Mouse (Mus musculus) CH12.LX (cell line): ENCODE data around the gene Nup50. TPM values are rescaled to one million over a fixed set of nuclear protein-coding genes. Genes with fewer than 3 reads are reported as not detected.
A peak's percentile ranks its signal among the peaks of the same experiment; 100 is the strongest.

Source experiments
- DNase-seq: peaks from one replicate; pipeline ENCODE4 v3.0.0-alpha.2; 2013; ENCODE audit errors: extremely low read depth
- H3K27ac ChIP-seq: 2 replicates; pipeline ENCODE4 v1.5.1; 2012; ENCODE audit warnings: low read depth, mild to moderate bottlenecking, control low read depth, moderate library complexity; ENCODE audit not compliant: insufficient read depth
- H3K27me3 ChIP-seq: replicated peaks from 2 replicates; pipeline ENCODE3; 2012; ENCODE audit warnings: inconsistent platforms
- H3K36me3 ChIP-seq, 2 experiments: replicated peaks in 1 of 2; 2 replicates each; pipeline versions ENCODE3 to v1.6.1; 2012; ENCODE audit warnings: inconsistent platforms in 1 of 2, low read length in 1 of 2, mild to moderate bottlenecking in 1 of 2, mixed read lengths in 1 of 2, moderate library complexity in 1 of 2; ENCODE audit not compliant: control insufficient read depth in 1 of 2, insufficient read depth in 1 of 2
- H3K4me1 ChIP-seq, 2 experiments: 2 replicates each; pipeline ENCODE4 v1.6.1; 2012; ENCODE audit warnings: inconsistent platforms in 1 of 2, moderate library complexity in 1 of 2; ENCODE audit not compliant: insufficient read depth in 2 of 2, control insufficient read depth in 1 of 2
- H3K4me2 ChIP-seq: 2 replicates; pipeline ENCODE4 v1.6.1; 2012; ENCODE audit warnings: low read depth, mild to moderate bottlenecking, control low read depth; ENCODE audit not compliant: poor library complexity, insufficient read depth, severe bottlenecking
- H3K4me3 ChIP-seq, 3 experiments: fragments of 150-350 bp in 1 of 3; sonication (generic) in 1 of 3; replicated peaks in 1 of 3; 2 replicates each; pipeline versions ENCODE3 to v1.5.1; 2011 to 2012; ENCODE audit warnings: low read depth in 2 of 3, low read length in 2 of 3, mild to moderate bottlenecking in 2 of 3, moderate library complexity in 2 of 3, control low read depth in 1 of 3, improper control_type of control experiment in 1 of 3, inconsistent platforms in 1 of 3, mixed read lengths in 1 of 3; ENCODE audit not compliant: poor library complexity in 1 of 3
- H3K79me2 ChIP-seq: replicated peaks from 2 replicates; pipeline ENCODE4 v1.6.1; 2012; ENCODE audit warnings: mild to moderate bottlenecking, moderate library complexity; ENCODE audit not compliant: control insufficient read depth, poor library complexity, insufficient read depth, severe bottlenecking; ENCODE audit errors: extremely low read depth
- H3K9ac ChIP-seq: 2 replicates; pipeline ENCODE4 v1.6.1; 2012; ENCODE audit warnings: low read depth, mild to moderate bottlenecking, control low read depth, moderate library complexity; ENCODE audit not compliant: insufficient read depth
- H3K9me3 ChIP-seq: replicated peaks from 2 replicates; pipeline ENCODE3; 2012; ENCODE audit warnings: low read length, inconsistent platforms, mixed read lengths
- BHLHE40 ChIP-seq: IDR thresholded peaks from 2 replicates; pipeline ENCODE4 v1.6.1; 2011; ENCODE audit warnings: mild to moderate bottlenecking, low read depth, low read length, improper control_type of control experiment
- CHD1 ChIP-seq: IDR thresholded peaks from 2 replicates; pipeline ENCODE4 v1.6.1; 2012; ENCODE audit warnings: low read depth, low read length, improper control_type of control experiment, inconsistent platforms
- CHD2 ChIP-seq: IDR thresholded peaks from 2 replicates; pipeline ENCODE4 v1.6.1; 2011; ENCODE audit warnings: low read length, improper control_type of control experiment
- E2F4 ChIP-seq: IDR thresholded peaks from 2 replicates; pipeline ENCODE4 v1.6.1; 2011; ENCODE audit warnings: low read depth, low read length, improper control_type of control experiment; ENCODE audit not compliant: insufficient replicate concordance
- ELF1 ChIP-seq: IDR thresholded peaks from 2 replicates; pipeline ENCODE4 v1.6.1; 2014; ENCODE audit warnings: low read depth, mild to moderate bottlenecking, inconsistent platforms, low read length, improper control_type of control experiment
- EP300 ChIP-seq: IDR thresholded peaks from 2 replicates; pipeline ENCODE4 v1.6.1; 2011; ENCODE audit warnings: low read length, improper control_type of control experiment
- ETS1 ChIP-seq: conservative IDR thresholded peaks from 2 replicates; pipeline ENCODE4 v1.6.1; 2012; ENCODE audit warnings: low read depth, mild to moderate bottlenecking, inconsistent platforms, low read length, improper control_type of control experiment, moderate library complexity
- GABPA ChIP-seq: IDR thresholded peaks from 2 replicates; pipeline ENCODE4 v1.6.1; 2012; ENCODE audit warnings: low read depth, low read length, improper control_type of control experiment, inconsistent platforms; ENCODE audit not compliant: insufficient replicate concordance
- HCFC1 ChIP-seq: IDR thresholded peaks from 2 replicates; pipeline ENCODE4 v1.6.1; 2012; ENCODE audit warnings: low read depth, mild to moderate bottlenecking, inconsistent platforms, low read length, improper control_type of control experiment
- JUN ChIP-seq: IDR thresholded peaks from 2 replicates; pipeline ENCODE4 v1.6.1; 2011; ENCODE audit warnings: low read depth, mild to moderate bottlenecking, low read length, improper control_type of control experiment, moderate library complexity; ENCODE audit not compliant: insufficient read depth
- JUND ChIP-seq: conservative IDR thresholded peaks from 2 replicates; pipeline ENCODE4 v1.6.1; 2011; ENCODE audit warnings: low read depth, low read length, improper control_type of control experiment
- KAT2A ChIP-seq: IDR thresholded peaks from 2 replicates; pipeline ENCODE4 v1.6.1; 2012; ENCODE audit warnings: low read length, improper control_type of control experiment, inconsistent platforms; ENCODE audit not compliant: insufficient replicate concordance
- MAFK ChIP-seq: IDR thresholded peaks from 2 replicates; pipeline ENCODE4 v1.6.1; 2011; ENCODE audit warnings: low read length, improper control_type of control experiment; ENCODE audit not compliant: insufficient replicate concordance
- MAX ChIP-seq: IDR thresholded peaks from 2 replicates; pipeline ENCODE4 v1.6.1; 2011; ENCODE audit warnings: low read length, improper control_type of control experiment
- MAZ ChIP-seq: IDR thresholded peaks from 2 replicates; pipeline ENCODE4 v1.6.1; 2012; ENCODE audit warnings: low read depth, mild to moderate bottlenecking, inconsistent platforms, low read length, improper control_type of control experiment, moderate library complexity
- MEF2A ChIP-seq: IDR thresholded peaks from 2 replicates; pipeline ENCODE4 v1.6.1; 2014; ENCODE audit warnings: low read depth, mild to moderate bottlenecking, inconsistent platforms, low read length, improper control_type of control experiment, borderline replicate concordance
- NELFE ChIP-seq: IDR thresholded peaks from 2 replicates; pipeline ENCODE4 v1.6.1; 2011; ENCODE audit warnings: low read depth, low read length, improper control_type of control experiment
- PAX5 ChIP-seq: IDR thresholded peaks from 2 replicates; pipeline ENCODE4 v1.6.1; 2012; ENCODE audit warnings: low read length, inconsistent platforms, mixed read lengths
- POLR2A ChIP-seq: IDR thresholded peaks from 2 replicates; pipeline ENCODE4 v1.6.1; 2011; ENCODE audit warnings: low read depth, mild to moderate bottlenecking, improper control_type of control experiment, low read length
- POLR2AphosphoS2 ChIP-seq: IDR thresholded peaks from 2 replicates; pipeline ENCODE4 v1.6.1; 2011; ENCODE audit warnings: low read depth, low read length, improper control_type of control experiment
- SMC3 ChIP-seq: IDR thresholded peaks from 2 replicates; pipeline ENCODE4 v1.6.1; 2011; ENCODE audit warnings: low read depth, low read length, improper control_type of control experiment
- TBP ChIP-seq: conservative IDR thresholded peaks from 2 replicates; pipeline ENCODE4 v1.6.1; 2011; ENCODE audit warnings: low read depth, low read length, improper control_type of control experiment
- TCF12 ChIP-seq: IDR thresholded peaks from 2 replicates; pipeline ENCODE4 v1.6.1; 2014; ENCODE audit warnings: low read depth, mild to moderate bottlenecking, inconsistent platforms, low read length, improper control_type of control experiment
- USF1 ChIP-seq: IDR thresholded peaks from 2 replicates; pipeline ENCODE4 v1.6.1; 2014; ENCODE audit warnings: low read depth, mild to moderate bottlenecking, inconsistent platforms, low read length, improper control_type of control experiment
- ZC3H11A ChIP-seq: IDR thresholded peaks from 2 replicates; pipeline ENCODE4 v1.6.1; 2012; ENCODE audit warnings: low read depth, mild to moderate bottlenecking, inconsistent platforms, low read length, improper control_type of control experiment
- ZKSCAN1 ChIP-seq: IDR thresholded peaks from 2 replicates; pipeline ENCODE4 v1.6.1; 2012; ENCODE audit warnings: low read depth, inconsistent platforms, low read length, improper control_type of control experiment, borderline replicate concordance
- ZMIZ1 ChIP-seq: IDR thresholded peaks from 2 replicates; pipeline ENCODE4 v1.6.1; 2012; ENCODE audit warnings: low read depth, mild to moderate bottlenecking, inconsistent platforms, low read length, improper control_type of control experiment
- ZNF384 ChIP-seq: IDR thresholded peaks from 2 replicates; pipeline ENCODE4 v1.6.1; 2012; ENCODE audit warnings: low read depth, low read length, improper control_type of control experiment, inconsistent platforms
- dilution Hi-C: fragments of 300-500 bp; cut with MboI; formaldehyde crosslinking; loops from 2 replicates; pipeline ENCODE4 v1.14.3; 2020; ENCODE audit warnings: low sequenced_read_pairs; ENCODE audit not compliant: extremely low pct_unique_long_range_greater_than_20kb, extremely low pct_ligation_motif_present
- in situ Hi-C: fragments of 300-500 bp; cut with MboI; formaldehyde crosslinking; loops from 3 replicates; pipeline ENCODE4 v1.14.3; 2019; ENCODE audit warnings: low sequenced_read_pairs, low pct_ligation_motif_present, low pct_unique_long_range_greater_than_20kb, mixed read lengths
- polyA plus RNA-seq: library from polyadenylated mRNA; unstranded; fragments of >175 nt; gene quantifications from 2 replicates; pipeline ENCODE4 v1.2.1, GENCODE M21; 2012; ENCODE audit warnings: low read depth; ENCODE audit not compliant: insufficient read length
- total RNA-seq, 2 experiments: library from RNA; depleted of rRNA; stranded (reverse); fragments of 300-350 nt in 1 of 2; fragments of >200 nt in 1 of 2; gene quantifications; 2 replicates each; pipeline ENCODE4 v1.2.3; 2012 to 2014

Nup50 gene
- total and polyA plus RNA-seq, 3 experiments: 39.2 to 85.6 (median 43.4) TPM

DNA sequence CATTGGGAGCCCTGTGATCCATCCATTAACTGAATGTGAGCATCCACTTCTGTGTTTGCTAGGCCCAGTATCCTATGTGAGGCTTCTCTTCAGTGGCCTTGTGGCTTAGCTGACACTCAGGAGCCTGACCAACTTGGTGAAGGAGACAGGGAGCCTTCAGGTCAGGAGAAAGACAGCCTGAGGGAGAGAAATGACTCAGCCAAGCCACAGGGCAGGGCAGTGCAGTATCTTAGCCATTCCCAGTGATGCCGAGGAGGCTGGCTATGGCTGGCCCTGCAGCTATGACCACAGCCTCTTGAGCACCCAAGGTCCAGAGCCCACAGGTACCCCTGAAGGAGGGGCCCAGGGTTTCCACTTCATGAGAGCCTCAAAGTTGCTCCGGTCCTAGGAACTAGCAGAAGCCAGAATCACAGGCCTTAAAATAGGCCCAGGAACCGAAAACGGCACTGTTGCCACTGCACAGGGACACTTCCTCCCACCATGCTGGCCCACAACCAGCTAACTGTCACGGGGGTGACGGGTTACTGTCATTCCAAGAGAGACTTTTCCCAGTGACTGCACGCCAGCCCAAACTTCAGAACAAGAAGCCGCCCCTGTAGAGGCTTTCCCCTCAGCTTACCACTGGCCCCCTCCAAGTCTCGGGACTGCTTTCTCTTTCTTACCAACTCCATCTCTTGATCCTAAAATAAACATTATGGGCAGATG is 58.5 kb downstream of the Nup50 start:
- in situ Hi-C loops (no loop called here), dilution Hi-C loops (no loop called here)
- Histone ChIP-seq H3K27ac (no peak overlapping the region), H3K27me3 (no peaks in the 10 kb centered on the region), H3K36me3 (peaks cover 0 to 12% of the 10 kb centered on the region in 2 experiments), H3K4me2 (peak overlapping the region; percentile 19; the same call in 1 of the 2 replicates), H3K9me3 (no peaks in the 10 kb centered on the region), H3K4me3 (no peak overlapping the region), H3K79me2 (no peaks in the 10 kb centered on the region), H3K4me1 (peaks cover 22 to 45% of the 10 kb centered on the region in 2 experiments), H3K9ac (0 out of 2 replicates have a peak overlapping the region, but pooled peaks have one; percentile 20)
- TF ChIP-seq ETS1: peak; percentile 29; the same call in 1 of the 2 replicates
- no peak for TF ChIP-seq ZNF384
- no peak for TF ChIP-seq E2F4
- TF ChIP-seq ZKSCAN1: no peak
- TF ChIP-seq MEF2A: peak; percentile 71
- TF ChIP-seq MAZ: no peak
- TF ChIP-seq BHLHE40: peak; percentile 70
- peak; percentile 79 for TF ChIP-seq EP300
- TF ChIP-seq MAFK: no peak
- TF ChIP-seq ELF1: no peak
- no peak for TF ChIP-seq MAX
- no peak for TF ChIP-seq NELFE
- no peak for TF ChIP-seq ZMIZ1
- DNase-seq: no peak

DNA sequence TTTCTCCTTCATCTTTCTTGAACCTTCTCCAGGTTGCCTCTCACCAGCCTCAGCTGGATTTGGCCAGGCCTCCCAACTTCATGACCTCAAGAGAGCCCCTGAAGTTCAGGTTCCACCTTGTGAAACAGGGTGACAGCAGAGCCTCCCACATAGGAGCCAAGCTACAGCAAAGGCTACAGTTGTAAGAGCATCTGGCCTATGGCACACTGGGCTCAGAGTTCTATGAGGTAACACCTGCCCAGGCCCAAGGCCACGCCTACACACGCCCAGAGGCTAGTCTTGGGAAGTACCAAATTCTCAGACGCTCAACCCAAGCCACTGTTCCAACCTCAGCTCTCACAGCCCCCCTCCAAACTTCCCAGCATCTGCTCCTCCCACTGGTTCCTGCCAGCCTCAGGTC is 59.7 kb downstream of the Nup50 start:
- in situ Hi-C loops (no loop called here), dilution Hi-C loops (no loop called here)
- H3K4me1 ChIP-seq: peaks cover 20 to 47% of the 10 kb centered on the region in 2 experiments
- no peaks in the 10 kb centered on the region for H3K79me2 ChIP-seq
- H3K9ac ChIP-seq: no peak overlapping the region
- H3K4me2 ChIP-seq: no peak overlapping the region
- no peak overlapping the region for H3K4me3 ChIP-seq
- TF ChIP-seq E2F4: no peak
- no peak for TF ChIP-seq JUN
- no peak for TF ChIP-seq PAX5
- no peak for TF ChIP-seq TCF12
- TF ChIP-seq CHD1: no peak
- no peak for TF ChIP-seq HCFC1
- no peak for TF ChIP-seq ZMIZ1
- no peak for TF ChIP-seq USF1
- TF ChIP-seq POLR2A: no peak
- TF ChIP-seq EP300: no peak
- no peak for TF ChIP-seq KAT2A
- no peak for TF ChIP-seq TBP
- TF ChIP-seq MAFK: no peak
- no peak for TF ChIP-seq JUND
- TF ChIP-seq ZC3H11A: no peak
- no peak for TF ChIP-seq GABPA
- no peak for TF ChIP-seq POLR2AphosphoS2
- no peak for TF ChIP-seq SMC3
- no peak for TF ChIP-seq CHD2
- no peaks in the 10 kb centered on the region for H3K27me3 ChIP-seq
- no peak for DNase-seq
- peaks cover 0 to 10% of the 10 kb centered on the region in 2 experiments for H3K36me3 ChIP-seq
- H3K27ac ChIP-seq: no peak overlapping the region
- no peaks in the 10 kb centered on the region for H3K9me3 ChIP-seq
